In genomic region chr13:55592512-55593253, GRCm38 (mm10) we compare ENCODE assay signal across 8 mouse cellular contexts. TPM values are rescaled to one million over a fixed set of nuclear protein-coding genes. Genes with fewer than 3 reads are reported as not detected.
DNase-seq lines count a peak whose midpoint lies in the region; ATAC-seq lines count a peak whose summit lies in the region.

No protein-coding gene starts in this region.

- peak; percentile 94 for DNase-seq in Muller cell, postnatal 12 days (ENCODE audit: inconsistent ontology term)
- peak; percentile 97 for DNase-seq in cerebellum, adult 9-11 months
- DNase-seq in frontal cortex, postnatal 10 days (ENCODE audit: low spot score in 2 of 2): peak; percentile 96 to 97
- DNase-seq in layer of hippocampus, postnatal 25 days (ENCODE audit: extremely low spot score in 1 of 2, low spot score in 1 of 2): peak; percentile 92 to 95
- DNase-seq in lung, postnatal 25 days (ENCODE audit: low spot score): peak; percentile 96
- peak; percentile 97 for DNase-seq in retina, embryonic 14.5 days (ENCODE audit: low spot score)
- DNase-seq in thymus, postnatal 4 days: peak; percentile 98

- peak overlapping the region; percentile 80 for H3K4me3 ChIP-seq in hindbrain, embryonic 13.5 days

- 4% methylated on average over 29 of the region's 29 CpGs for WGBS in hindbrain, embryonic 13.5 days

- no peaks in the 10 kb centered on the region for H3K9me3 ChIP-seq in hindbrain, embryonic 13.5 days

- peaks cover 14% of the 10 kb centered on the region for H3K4me1 ChIP-seq in hindbrain, embryonic 13.5 days (replicated peaks)

- H3K36me3 ChIP-seq in hindbrain, embryonic 13.5 days: peaks cover 31% of the 10 kb centered on the region

- peak overlapping the region; percentile 91 for H3K9ac ChIP-seq in hindbrain, embryonic 13.5 days

- ATAC-seq in hindbrain, embryonic 13.5 days (ENCODE audit: low FRiP score): peak; percentile 98

- peak overlapping the region; percentile 83 for H3K27ac ChIP-seq in hindbrain, embryonic 13.5 days

- peaks cover 17% of the 10 kb centered on the region for H3K27me3 ChIP-seq in hindbrain, embryonic 13.5 days

- peak overlapping the region; percentile 81 for H3K4me2 ChIP-seq in hindbrain, embryonic 13.5 days

RNA-seq across cellular contexts. Expression of gene B4galt7, which starts 7.0 kb away (rescaled TPM):
- 44.8 and 49.8 TPM in 2 replicates for polyA plus RNA-seq in hindbrain, embryonic 13.5 days (2015; fragmentation: Nextera tagmentation; extraction: Ambion mirVana)
- total RNA-seq in layer of hippocampus, postnatal 25 days (2021): 10 to 100 TPM; 26.0 to 26.7 TPM

RNA-seq across cellular contexts. Expression of gene Tmed9, which starts 19.2 kb away (rescaled TPM):
- 112 and 114 TPM in 2 replicates for polyA plus RNA-seq in hindbrain, embryonic 13.5 days (2015; fragmentation: Nextera tagmentation; extraction: Ambion mirVana)
- 100 to 1,000 TPM; 132 to 143 TPM for total RNA-seq in layer of hippocampus, postnatal 25 days (2021)

RNA-seq across cellular contexts. Expression of gene Fam193b, which starts 21.8 kb away (rescaled TPM):
- 57.0 and 57.1 TPM in 2 replicates for polyA plus RNA-seq in hindbrain, embryonic 13.5 days (2015; fragmentation: Nextera tagmentation; extraction: Ambion mirVana)
- 10 to 100 TPM; 66.4 to 87.5 TPM for total RNA-seq in layer of hippocampus, postnatal 25 days (2021)

RNA-seq across cellular contexts. Expression of gene Caml, which starts 30.1 kb away (rescaled TPM):
- polyA plus RNA-seq in hindbrain, embryonic 13.5 days (2015; fragmentation: Nextera tagmentation; extraction: Ambion mirVana): 101 and 105 TPM in 2 replicates
- total RNA-seq in layer of hippocampus, postnatal 25 days (2021): 10 to 100 TPM; 47.9 to 49.0 TPM

RNA-seq across cellular contexts. Expression of gene Ddx46, which starts 42.1 kb away (rescaled TPM):
- 29.6 and 30.6 TPM in 2 replicates for polyA plus RNA-seq in hindbrain, embryonic 13.5 days (2015; fragmentation: Nextera tagmentation; extraction: Ambion mirVana)
- total RNA-seq in layer of hippocampus, postnatal 25 days (2021): 10 to 100 TPM; 41.6 to 55.5 TPM

Comparison
In these comparisons a context has a peak if more than half of its experiments do, and no peak if none do; other contexts are left out.
1. Peak in every context shown above with its lines: DNase-seq, ATAC-seq, H3K4me3 ChIP-seq and H3K27ac ChIP-seq.